Mouse (Mus musculus) monocyte, adult 2 months (primary cell): ENCODE results near the gene Cbs.

ENCODE experiments used
- DNase-seq, 2 experiments: peaks; one replicate each; pipeline ENCODE4 v3.0.0; 2022; ENCODE audit warnings: low spot score in 2 of 2, low read depth in 1 of 2

Gene Cbs

GRCm38 (mm10) chr17:31636942-31637811, at the start of gene Cbs:
TSS of gene Cbs (minus strand) at chr17:31637238.
- DNase-seq: peak in 1 of 2 experiments; percentile 24

- no peak for DNase-seq
These were observed 49.2 kb upstream of the Cbs start for GRCm38 (mm10) chr17:31686225-31686564.

- DNase-seq: peak in 1 of 2 experiments; percentile 68
These were observed 48.6 kb upstream of the Cbs start for GRCm38 (mm10) chr17:31685514-31686224.

GRCm38 (mm10) chr17:31680450-31680849, 43.4 kb upstream of the Cbs start:
- DNase-seq: no peak

DNA sequence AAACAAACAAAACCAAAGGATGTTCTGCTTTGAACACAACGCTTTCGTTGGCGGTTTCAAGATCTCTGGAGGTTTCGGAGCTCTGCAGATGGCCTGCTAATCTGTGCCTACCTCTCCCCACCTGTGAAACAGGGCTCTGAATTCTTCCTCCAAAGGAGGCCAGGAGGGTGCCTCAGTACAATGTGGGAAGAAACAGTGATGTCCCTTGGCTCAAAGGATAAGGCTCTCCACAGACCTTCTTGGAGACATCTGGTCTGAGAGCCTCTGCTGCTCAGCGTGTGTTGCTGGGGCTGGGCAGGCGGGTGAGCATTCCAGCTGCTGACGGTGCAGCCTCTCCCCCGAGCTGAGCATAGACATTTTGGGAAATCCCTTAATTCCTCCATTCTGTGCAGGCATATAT, 40.5 kb upstream of the Cbs start, which contains the start of gene Cryaa:
Gene Cryaa, plus strand, starts transcription at position 301 of the 400 bp plus-strand sequence.
- no peak for DNase-seq

GRCm38 (mm10) chr17:31674426-31674825, 37.4 kb upstream of the Cbs start:
- no peak for DNase-seq

GRCm38 (mm10) chr17:31672279-31672678, 35.2 kb upstream of the Cbs start:
- DNase-seq: no peak

DNA sequence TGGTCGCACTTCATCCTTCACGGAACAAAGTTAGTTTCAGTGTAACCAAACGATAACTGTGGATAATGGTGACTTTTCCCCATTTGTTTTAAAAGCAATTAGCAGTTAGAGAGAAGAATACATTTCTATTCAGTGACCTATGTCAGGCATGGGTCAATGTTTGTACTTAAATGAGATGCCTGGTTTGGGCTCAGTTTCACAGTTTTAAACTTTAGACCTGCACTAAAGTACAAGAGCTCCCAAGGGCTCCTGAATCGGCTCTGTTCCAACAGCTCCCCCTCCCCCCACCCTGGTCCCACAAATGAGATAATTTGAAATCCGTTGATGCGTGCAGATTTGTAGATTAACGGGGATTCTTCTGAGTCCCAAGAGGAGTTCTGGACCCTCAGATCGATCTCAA, 34.7 kb upstream of the Cbs start:
- DNase-seq: no peak

DNA sequence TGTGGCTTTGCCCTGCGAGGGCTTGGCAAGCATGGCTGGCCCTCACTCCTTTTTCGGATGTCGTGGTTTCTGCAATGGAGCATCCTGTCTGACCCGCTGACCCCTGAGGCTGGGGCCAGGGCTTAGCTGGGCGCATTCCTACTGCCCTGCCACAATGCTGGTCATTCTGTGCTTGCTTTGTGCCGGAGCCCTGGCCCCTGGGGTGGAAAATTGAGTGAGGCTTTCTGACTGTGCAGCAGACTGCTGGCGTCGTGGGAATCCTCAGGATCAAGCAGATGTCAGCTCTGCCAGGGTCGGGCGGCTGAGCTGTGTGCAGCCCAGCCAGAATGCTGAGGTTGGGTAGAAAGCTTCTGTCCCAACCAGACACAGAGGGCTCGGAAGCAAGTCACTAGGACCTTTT, 33.1 kb upstream of the Cbs start:
- no peak for DNase-seq

DNA sequence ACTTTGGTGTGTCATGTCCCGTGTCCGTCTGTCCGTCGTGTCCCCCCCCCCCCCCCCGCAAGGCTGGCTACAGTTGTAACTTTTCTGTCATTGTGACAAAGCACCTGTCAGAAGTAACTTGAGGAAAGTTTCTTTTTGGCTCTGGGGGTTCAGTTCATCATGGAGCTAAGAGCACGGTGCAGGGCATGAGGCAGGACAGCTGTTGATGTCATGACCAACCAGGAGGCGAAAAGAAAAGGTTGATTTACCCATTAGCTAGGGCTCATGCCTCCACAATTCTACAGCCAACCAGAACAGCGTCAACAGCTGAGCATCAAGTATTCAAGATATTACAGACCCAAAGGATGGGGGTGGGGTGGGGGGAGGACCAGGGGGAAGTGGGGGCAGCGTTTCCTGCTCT, 31.3 kb upstream of the Cbs start:
- DNase-seq: no peak

DNA sequence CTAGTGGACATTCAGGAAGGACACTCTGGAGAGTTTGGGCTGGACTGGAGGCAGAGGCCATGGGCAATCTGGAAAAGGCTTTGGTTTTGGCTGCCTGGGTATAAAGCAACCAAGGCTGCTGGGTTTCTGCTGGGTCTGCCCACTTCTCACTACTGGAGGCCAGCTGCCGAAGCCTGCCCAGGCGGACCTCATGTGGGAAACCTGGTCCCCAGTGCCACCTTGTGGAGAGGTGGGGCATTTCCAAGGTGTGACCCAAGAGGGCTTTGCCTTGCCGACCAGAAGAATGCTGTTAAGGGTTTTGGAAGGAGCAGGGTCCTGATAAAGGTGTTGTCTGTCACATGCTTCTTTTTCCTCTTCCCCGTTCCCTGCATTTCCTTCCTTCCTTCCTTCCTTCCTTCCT, 27.7 kb upstream of the Cbs start:
- DNase-seq: peak; percentile 20 to 65

- no peak for DNase-seq
These were observed 25.8 kb upstream of the Cbs start for GRCm38 (mm10) chr17:31662855-31663254.

GRCm38 (mm10) chr17:31660661-31661250, 23.7 kb upstream of the Cbs start:
- no peak for DNase-seq

DNA sequence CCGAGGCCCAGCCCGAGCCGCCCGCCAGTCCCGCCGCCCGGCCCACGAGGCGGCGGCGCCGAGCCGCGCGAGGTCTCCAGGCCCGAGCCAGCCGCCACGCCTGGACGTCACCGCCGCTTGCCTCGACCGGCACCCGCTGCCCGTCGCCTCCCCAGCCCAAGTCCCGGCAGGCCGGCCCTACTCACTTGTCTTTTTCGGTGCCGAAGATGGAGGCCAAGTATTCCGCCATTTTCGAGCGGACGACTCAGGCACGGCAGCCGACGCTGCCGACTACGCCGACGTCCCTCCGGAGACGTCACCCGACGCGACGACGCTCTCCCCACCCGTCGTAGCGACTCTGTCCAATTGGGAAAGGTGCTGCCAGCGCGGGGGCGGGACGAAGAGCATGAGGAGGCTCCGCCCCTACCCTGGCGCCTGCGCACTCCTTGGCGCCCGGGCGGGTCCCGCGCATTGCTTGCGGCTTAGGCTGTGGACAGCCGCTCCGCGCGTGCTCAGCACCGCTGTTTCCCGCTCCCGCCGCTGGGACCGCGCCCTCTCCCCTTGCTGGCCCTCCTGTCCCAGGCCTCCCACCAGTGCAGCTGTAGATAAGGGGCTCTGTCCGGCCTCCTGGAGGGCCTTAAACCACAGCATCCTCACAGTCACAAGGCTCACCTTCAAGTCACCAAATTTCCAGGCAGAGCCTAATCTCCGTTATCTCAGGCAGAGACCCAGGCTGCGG, 21.6 kb upstream of the Cbs start, which contains the start of gene U2af1:
Gene U2af1, minus strand, starts transcription at position 425 of the 718 bp plus-strand sequence.
- peak; percentile 94 to 96 for DNase-seq

- no peak for DNase-seq
These were observed 21.1 kb upstream of the Cbs start for GRCm38 (mm10) chr17:31658136-31658467.

DNA sequence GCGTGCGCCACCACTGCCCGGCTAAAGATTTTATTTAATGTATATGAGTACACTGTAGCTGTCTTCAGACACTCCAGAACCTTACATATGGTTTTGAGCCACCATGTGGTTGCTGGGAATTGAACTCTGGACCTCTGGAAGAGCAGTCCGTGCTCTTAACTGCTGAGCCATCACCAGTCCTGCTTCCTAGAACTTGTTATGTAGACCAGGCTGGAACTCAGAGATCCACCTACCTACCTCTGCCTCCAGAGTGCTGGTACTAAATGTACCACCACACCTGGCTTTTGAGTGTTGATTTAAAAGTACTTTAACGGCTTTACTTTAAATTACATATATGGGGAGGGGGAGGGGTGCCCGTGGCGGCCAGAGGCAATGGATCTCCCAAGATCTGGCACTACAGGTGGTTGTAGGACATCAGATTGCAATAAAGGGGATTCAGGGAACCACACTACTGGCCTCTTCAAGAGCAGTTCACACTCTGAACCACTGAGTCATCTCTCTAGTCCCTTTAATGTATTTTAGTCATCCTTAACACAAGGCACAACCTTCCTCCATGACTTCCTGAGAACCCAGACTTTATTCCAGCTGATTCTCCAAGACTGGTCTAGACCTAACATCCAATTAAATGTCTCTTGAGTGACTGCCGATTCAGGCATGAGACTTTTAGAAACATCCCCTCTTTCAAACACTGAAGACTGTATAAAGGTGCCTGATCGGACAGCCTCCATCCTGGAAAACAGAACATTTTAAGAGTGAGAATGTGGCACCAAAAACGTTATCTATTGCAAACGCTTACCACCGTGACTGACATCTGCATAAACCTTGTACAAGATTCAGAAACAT, 20.3 kb upstream of the Cbs start:
- no peak for DNase-seq

DNA sequence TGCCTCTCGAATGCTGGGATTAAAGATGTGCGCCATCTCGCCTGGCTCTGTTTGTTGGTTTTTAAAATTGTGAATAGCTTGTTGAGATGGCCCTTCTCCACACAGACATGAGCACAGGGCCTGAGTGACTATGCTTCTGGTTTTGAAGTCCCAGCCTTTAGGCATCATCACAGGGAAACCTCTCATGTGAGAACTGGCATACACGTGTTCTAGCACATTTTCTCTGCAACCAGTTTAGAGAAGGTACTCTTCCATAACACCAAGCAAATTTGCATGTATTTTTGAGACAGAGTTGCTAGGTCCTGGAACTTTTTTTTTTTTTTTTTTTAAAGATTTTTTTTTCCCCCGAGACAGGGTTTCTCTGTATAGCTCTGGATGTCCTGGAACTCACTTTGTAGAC, 19.6 kb upstream of the Cbs start:
- DNase-seq: no peak

DNA sequence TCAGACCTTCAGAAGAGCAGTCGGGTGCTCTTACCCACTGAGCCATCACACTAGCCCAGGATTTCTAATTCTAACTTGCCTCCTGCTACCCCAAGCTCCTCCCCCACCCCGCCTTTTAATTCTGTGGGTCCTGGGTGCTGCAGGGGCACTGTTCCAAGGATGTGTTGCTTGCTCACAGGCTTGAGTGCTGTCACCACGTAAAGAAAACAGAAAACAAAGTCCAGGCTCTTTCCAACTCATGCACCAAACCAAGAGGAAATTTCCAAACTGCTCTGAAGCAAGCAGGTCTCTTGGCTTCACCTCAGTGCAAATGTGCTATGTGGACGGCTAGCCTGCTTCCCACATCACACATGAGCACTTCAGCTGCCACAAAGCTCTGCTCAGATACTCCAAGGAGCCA, 18.3 kb upstream of the Cbs start:
- no peak for DNase-seq

DNA sequence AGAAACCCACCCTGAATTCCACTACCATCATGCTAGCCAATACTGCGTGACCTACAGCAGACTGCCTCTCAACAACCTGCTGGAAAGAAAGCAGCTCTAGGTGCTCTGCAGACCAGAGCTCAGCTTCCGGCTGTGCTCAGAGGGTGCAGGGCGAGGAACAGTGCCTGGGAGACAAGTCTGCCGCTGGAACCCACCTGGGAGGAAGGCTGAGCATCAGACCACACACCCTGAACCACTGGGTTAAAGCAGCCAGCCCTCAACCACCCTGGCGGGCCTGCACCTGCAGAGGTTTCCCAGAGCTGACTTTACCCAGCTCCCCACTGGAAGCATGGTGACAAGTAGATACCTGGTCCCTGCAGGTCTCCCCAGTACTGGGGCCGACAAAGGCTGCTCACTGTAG, 16.2 kb upstream of the Cbs start:
- DNase-seq: no peak

GRCm38 (mm10) chr17:31652152-31652551, 15.1 kb upstream of the Cbs start:
- DNase-seq: no peak
